Mouse (Mus musculus) adrenal gland, adult (tissue): ENCODE data around the gene Cactin.

Experiments used
- DNase-seq, 2 experiments: peaks; one replicate each; pipeline ENCODE4 v3.0.0; 2022 to 2023; ENCODE audit warnings: low spot score in 1 of 2; ENCODE audit not compliant: inconsistent age in 2 of 2

The Cactin gene

GRCm38 (mm10) chr10:81297246-81297645 lies 23.7 kb upstream of the Cactin start:
- no peak for DNase-seq

- peak; percentile 67 to 81 for DNase-seq
These were observed 23.1 kb upstream of the Cactin start for GRCm38 (mm10) chr10:81297845-81298244.

GRCm38 (mm10) chr10:81298369-81299100 lies 22.4 kb upstream of the Cactin start:
- peak in 1 of 2 experiments; percentile 47 for DNase-seq

- DNase-seq: no peak
These were observed 21.1 kb upstream of the Cactin start for GRCm38 (mm10) chr10:81299585-81300351.

GRCm38 (mm10) chr10:81300352-81300907 lies 20.5 kb upstream of the Cactin start:
- no peak for DNase-seq

- DNase-seq: no peak
These were observed 19.6 kb upstream of the Cactin start for GRCm38 (mm10) chr10:81301321-81301720.

GRCm38 (mm10) chr10:81302288-81302687 lies 18.6 kb upstream of the Cactin start:
- DNase-seq: no peak

- no peak for DNase-seq
These were observed 18.1 kb upstream of the Cactin start for GRCm38 (mm10) chr10:81302781-81303218.

- DNase-seq: peak in 1 of 2 experiments; percentile 63
These were observed 17.6 kb upstream of the Cactin start for GRCm38 (mm10) chr10:81303258-81303657.

- no peak for DNase-seq
These were observed 17.1 kb upstream of the Cactin start for GRCm38 (mm10) chr10:81303761-81304160.

GRCm38 (mm10) chr10:81304597-81305238 lies 16.2 kb upstream of the Cactin start:
- peak; percentile 59 to 81 for DNase-seq

GRCm38 (mm10) chr10:81305663-81306062 lies 15.2 kb upstream of the Cactin start:
- DNase-seq: no peak

- no peak for DNase-seq
These were observed 14.7 kb upstream of the Cactin start for GRCm38 (mm10) chr10:81306173-81306668.

- no peak for DNase-seq
These were observed 13.8 kb upstream of the Cactin start for GRCm38 (mm10) chr10:81306837-81307682.

- DNase-seq: no peak
These were observed 11.3 kb upstream of the Cactin start for GRCm38 (mm10) chr10:81309571-81309970.

- no peak for DNase-seq
These were observed 7.3 kb upstream of the Cactin start for GRCm38 (mm10) chr10:81313581-81313980.

GRCm38 (mm10) chr10:81314201-81314600 lies 6.7 kb upstream of the Cactin start:
- DNase-seq: no peak

GRCm38 (mm10) chr10:81315587-81315986 lies 5.3 kb upstream of the Cactin start:
- no peak for DNase-seq

- peak; percentile 57 to 73 for DNase-seq
These were observed 4.4 kb upstream of the Cactin start for GRCm38 (mm10) chr10:81316338-81317060.

- peak; percentile 90 to 92 for DNase-seq
These were observed 3.6 kb upstream of the Cactin start for GRCm38 (mm10) chr10:81317273-81317672.
